ENCODE assay signal across 11 mouse cellular contexts in the genomic region with DNA sequence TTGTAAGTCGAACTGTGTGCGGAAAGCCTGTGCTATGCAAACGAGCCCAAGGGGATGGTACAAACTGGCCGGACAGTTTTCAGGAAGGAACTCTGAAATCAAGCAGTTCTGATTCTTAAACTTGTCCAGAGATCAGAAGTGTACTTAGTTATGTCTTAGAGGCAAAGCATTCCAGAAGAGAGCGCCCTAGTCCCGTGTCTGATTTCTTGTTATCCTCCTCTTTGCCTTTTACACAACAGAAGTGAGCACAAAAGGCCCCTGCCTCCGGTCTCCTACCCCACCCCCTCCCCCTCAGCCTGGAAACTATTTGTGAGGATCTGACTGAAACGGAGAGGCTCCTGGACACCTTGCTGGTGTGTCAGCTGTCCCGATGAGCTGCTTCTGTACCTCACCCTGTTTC. TPM values are rescaled to one million over a fixed set of nuclear protein-coding genes. Genes with fewer than 3 reads are reported as not detected.
DNase-seq lines count a peak whose midpoint lies in the region; ATAC-seq and TF ChIP-seq lines count a peak whose summit lies in the region.
"Had no signal": no experiment of that assay in that cellular context is flagged by ENCODE, and none has a peak within 500 bp of the region (broad histone marks: within the 10 kb centered on the region; RNA-seq: fewer than 3 reads in every experiment).

No protein-coding gene starts in this region.

- intact Hi-C loops in left cerebral cortex, adult 2 months (cut with DNase I) = loop anchor here (1.0 kb wide), 1 partner anchor 87 kb away; no protein-coding TSS in a partner anchor
- intact Hi-C loops in left cerebral cortex, postnatal 36 days (cut with DNase I) = loop anchor here (5.0 kb wide), 1 partner anchor 86 kb away; no protein-coding TSS in a partner anchor

- no peak overlapping the region for H3K4me3 ChIP-seq in left cerebral cortex, adult 2 months
- H3K4me3 ChIP-seq in embryonic facial prominence, embryonic 11.5 days (ENCODE audit: low read depth, low read length) = no peak overlapping the region
- no peak overlapping the region for H3K4me3 ChIP-seq in hindbrain, embryonic 12.5 days
- no peak overlapping the region for H3K4me3 ChIP-seq in midbrain, postnatal 0 days (ENCODE audit: low read depth, low read length)

- H3K4me1 ChIP-seq in embryonic facial prominence, embryonic 11.5 days (ENCODE audit: control insufficient read depth, insufficient read depth, low read length) = no peaks in the 10 kb centered on the region
- H3K4me1 ChIP-seq in hindbrain, embryonic 12.5 days = no peaks in the 10 kb centered on the region
- H3K4me1 ChIP-seq in midbrain, postnatal 0 days (ENCODE audit: insufficient read depth, low read length) = no peaks in the 10 kb centered on the region; the same call in 1 of the 2 replicates

- no peak for ATAC-seq in embryonic facial prominence, embryonic 11.5 days (replicated peaks; ENCODE audit: insufficient number of reproducible peaks, low FRiP score, low TSS enrichment, low read depth)
- ATAC-seq in hindbrain, embryonic 12.5 days (ENCODE audit: low FRiP score) = no peak
- ATAC-seq in midbrain, postnatal 0 days (ENCODE audit: low FRiP score) = no peak

- no peaks in the 10 kb centered on the region for H3K9me3 ChIP-seq in embryonic facial prominence, embryonic 11.5 days (replicated peaks; ENCODE audit: control insufficient read depth, low read length)
- H3K9me3 ChIP-seq in hindbrain, embryonic 12.5 days (replicated peaks) = no peaks in the 10 kb centered on the region
- H3K9me3 ChIP-seq in midbrain, postnatal 0 days (ENCODE audit: low read length) = no peaks in the 10 kb centered on the region

- WGBS in embryonic facial prominence, embryonic 11.5 days = 14% methylated on average over 9 of the region's 9 CpGs
- 24% methylated on average over 9 of the region's 9 CpGs for WGBS in hindbrain, embryonic 12.5 days
- 13% methylated on average over 9 of the region's 9 CpGs for WGBS in midbrain, postnatal 0 days

- no peak overlapping the region for H3K27ac ChIP-seq in left cerebral cortex, adult 2 months
- no peak overlapping the region for H3K27ac ChIP-seq in embryonic facial prominence, embryonic 11.5 days (replicated peaks; ENCODE audit: low read depth, low read length)
- no peak overlapping the region for H3K27ac ChIP-seq in hindbrain, embryonic 12.5 days
- H3K27ac ChIP-seq in midbrain, postnatal 0 days (ENCODE audit: low read depth, low read length) = no peak overlapping the region

- no peaks in the 10 kb centered on the region for H3K36me3 ChIP-seq in embryonic facial prominence, embryonic 11.5 days (replicated peaks; ENCODE audit: control insufficient read depth, insufficient read depth, low read depth, low read length)
- H3K36me3 ChIP-seq in hindbrain, embryonic 12.5 days = no peaks in the 10 kb centered on the region
- no peaks in the 10 kb centered on the region for H3K36me3 ChIP-seq in midbrain, postnatal 0 days (ENCODE audit: insufficient read depth, low read length)

- no peak overlapping the region for H3K4me2 ChIP-seq in embryonic facial prominence, embryonic 11.5 days (ENCODE audit: low read depth, low read length)
- 0 out of 2 replicates have a peak overlapping the region, but pooled peaks have one; percentile 25 for H3K4me2 ChIP-seq in hindbrain, embryonic 12.5 days (replicated peaks)
- no peak overlapping the region for H3K4me2 ChIP-seq in midbrain, postnatal 0 days (ENCODE audit: low read depth, low read length, poor library complexity, severe bottlenecking)

- TF ChIP-seq CTCF in left cerebral cortex, adult 2 months (IDR thresholded peaks at IDR 0.05) = peak; percentile 9
- peak; percentile 42 for TF ChIP-seq CTCF in midbrain, postnatal 0 days (IDR thresholded peaks at IDR 0.05)

- DNase-seq in left cerebral cortex, adult 2 months (ENCODE audit: extremely low spot score in 1 of 2, low spot score in 2 of 2) = no peak
- no peak for DNase-seq in left cerebral cortex, postnatal 36 days (ENCODE audit: low spot score in 2 of 2)
- DNase-seq in embryonic facial prominence, embryonic 11.5 days (ENCODE audit: low spot score) = peak; percentile 47
- DNase-seq in midbrain, postnatal 0 days (ENCODE audit: low spot score) = peak; percentile 21
- no peak for DNase-seq in layer of hippocampus, adult 9-11 months
- no peak for DNase-seq in left cerebral cortex, adult 18-20 months (ENCODE audit: low spot score in 2 of 2)
- DNase-seq in thymus, postnatal 36 days = no peak
- DNase-seq: thymus, postnatal 4 days had no signal

- peak overlapping the region; percentile 25 for H3K9ac ChIP-seq in embryonic facial prominence, embryonic 11.5 days (replicated peaks; ENCODE audit: low read length)
- H3K9ac ChIP-seq in hindbrain, embryonic 12.5 days = peak overlapping the region; percentile 27; the same call in 1 of the 2 replicates
- H3K9ac ChIP-seq in midbrain, postnatal 0 days (replicated peaks; ENCODE audit: low read length, poor library complexity, severe bottlenecking) = no peak overlapping the region

- no peaks in the 10 kb centered on the region for H3K27me3 ChIP-seq in embryonic facial prominence, embryonic 11.5 days (ENCODE audit: control insufficient read depth, insufficient read depth, low read length)
- no peaks in the 10 kb centered on the region for H3K27me3 ChIP-seq in hindbrain, embryonic 12.5 days
- H3K27me3 ChIP-seq in midbrain, postnatal 0 days (ENCODE audit: insufficient read depth, low read length) = no peaks in the 10 kb centered on the region

RNA-seq across cellular contexts. Expression of a gene that starts 20.9 kb away (rescaled TPM):
- total RNA-seq in left cerebral cortex, adult 2 months (2021) = under 1 TPM; 0.81 to 0.84 TPM
- total RNA-seq in left cerebral cortex, postnatal 36 days (2021) = 1 to 10 TPM; 1.1 to 1.4 TPM
- 0.36 and 0.47 TPM in 2 replicates for polyA plus RNA-seq in embryonic facial prominence, embryonic 11.5 days (2014; fragmentation: Nextera tagmentation; extraction: Ambion mirVana)
- 0.50 and 0.59 TPM in 2 replicates for polyA plus RNA-seq in hindbrain, embryonic 12.5 days (2016; fragmentation: Nextera tagmentation; extraction: Ambion mirVana)
- total RNA-seq in midbrain, postnatal 0 days (2014; rRNA removed) = 1.1 and 1.4 TPM in 2 replicates
- polyA plus RNA-seq in midbrain, postnatal 0 days (2015; fragmentation: Nextera tagmentation; extraction: Ambion mirVana) = 1.4 and 1.8 TPM in 2 replicates
- 1 to 10 TPM in 1 of 2 experiments, under 1 TPM in 1; 0.46 to 1.1 TPM for total RNA-seq in left cerebral cortex, adult 18-20 months (2021)

RNA-seq across cellular contexts. Expression of a gene that starts 30.9 kb away (rescaled TPM):
- total RNA-seq in left cerebral cortex, adult 2 months (2021) = not detected
- under 1 TPM; 0.20 to 0.25 TPM for total RNA-seq in left cerebral cortex, postnatal 36 days (2021)
- polyA plus RNA-seq in embryonic facial prominence, embryonic 11.5 days (2014; fragmentation: Nextera tagmentation; extraction: Ambion mirVana) = 0.13 TPM in 1 of 2 replicates, not detected in the other
- not detected in 2 replicates for polyA plus RNA-seq in hindbrain, embryonic 12.5 days (2016; fragmentation: Nextera tagmentation; extraction: Ambion mirVana)
- not detected in 2 replicates for total RNA-seq in midbrain, postnatal 0 days (2014; rRNA removed)
- polyA plus RNA-seq in midbrain, postnatal 0 days (2015; fragmentation: Nextera tagmentation; extraction: Ambion mirVana) = 0.13 TPM in 1 of 2 replicates, not detected in the other
- total RNA-seq in left cerebral cortex, adult 18-20 months (2021) = under 1 TPM in 1 of 2 experiments, not detected in 1; 0.30 TPM
- total RNA-seq: layer of hippocampus, adult 18-20 months; MEL had no signal

RNA-seq across cellular contexts. Expression of a gene that starts 32.4 kb away (rescaled TPM):
- 1 to 10 TPM; 8.4 to 9.2 TPM for total RNA-seq in left cerebral cortex, adult 2 months (2021)
- total RNA-seq in left cerebral cortex, postnatal 36 days (2021) = 10 to 100 TPM in 1 of 2 experiments, 1 to 10 TPM in 1; 10.0 to 13.0 TPM
- not detected in 2 replicates for polyA plus RNA-seq in embryonic facial prominence, embryonic 11.5 days (2014; fragmentation: Nextera tagmentation; extraction: Ambion mirVana)
- polyA plus RNA-seq in hindbrain, embryonic 12.5 days (2016; fragmentation: Nextera tagmentation; extraction: Ambion mirVana) = not detected in 2 replicates
- 0.82 and 8.3 TPM in 2 replicates for total RNA-seq in midbrain, postnatal 0 days (2014; rRNA removed)
- polyA plus RNA-seq in midbrain, postnatal 0 days (2015; fragmentation: Nextera tagmentation; extraction: Ambion mirVana) = 0.70 and 0.75 TPM in 2 replicates
- 10 to 100 TPM in 1 of 2 experiments, 1 to 10 TPM in 1; 5.3 to 10.1 TPM for total RNA-seq in left cerebral cortex, adult 18-20 months (2021)

RNA-seq across cellular contexts. Expression of a gene that starts 45.8 kb away (rescaled TPM):
- total RNA-seq in left cerebral cortex, adult 2 months (2021) = 10 to 100 TPM; 11.7 to 13.3 TPM
- total RNA-seq in left cerebral cortex, postnatal 36 days (2021) = 10 to 100 TPM; 10.7 to 11.0 TPM
- polyA plus RNA-seq in embryonic facial prominence, embryonic 11.5 days (2014; fragmentation: Nextera tagmentation; extraction: Ambion mirVana) = 72.0 and 72.8 TPM in 2 replicates
- 38.2 and 39.5 TPM in 2 replicates for polyA plus RNA-seq in hindbrain, embryonic 12.5 days (2016; fragmentation: Nextera tagmentation; extraction: Ambion mirVana)
- total RNA-seq in midbrain, postnatal 0 days (2014; rRNA removed) = 18.8 and 35.9 TPM in 2 replicates
- polyA plus RNA-seq in midbrain, postnatal 0 days (2015; fragmentation: Nextera tagmentation; extraction: Ambion mirVana) = 12.5 and 14.4 TPM in 2 replicates
- 10 to 100 TPM; 13.7 to 16.4 TPM for total RNA-seq in left cerebral cortex, adult 18-20 months (2021)

RNA-seq across cellular contexts. Expression of a gene that starts 46.0 kb away (rescaled TPM):
- 10 to 100 TPM; 95.6 to 98.2 TPM for total RNA-seq in left cerebral cortex, adult 2 months (2021)
- 100 to 1,000 TPM in 1 of 2 experiments, 10 to 100 TPM in 1; 89.8 to 103 TPM for total RNA-seq in left cerebral cortex, postnatal 36 days (2021)
- polyA plus RNA-seq in embryonic facial prominence, embryonic 11.5 days (2014; fragmentation: Nextera tagmentation; extraction: Ambion mirVana) = 49.1 and 52.4 TPM in 2 replicates
- 71.8 and 79.8 TPM in 2 replicates for polyA plus RNA-seq in hindbrain, embryonic 12.5 days (2016; fragmentation: Nextera tagmentation; extraction: Ambion mirVana)
- 65.4 and 105 TPM in 2 replicates for total RNA-seq in midbrain, postnatal 0 days (2014; rRNA removed)
- 98.4 and 99.4 TPM in 2 replicates for polyA plus RNA-seq in midbrain, postnatal 0 days (2015; fragmentation: Nextera tagmentation; extraction: Ambion mirVana)
- total RNA-seq in left cerebral cortex, adult 18-20 months (2021) = 100 to 1,000 TPM in 1 of 2 experiments, 10 to 100 TPM in 1; 92.3 to 102 TPM

Comparison
In these comparisons a context has a peak if more than half of its experiments do, and no peak if none do; other contexts are left out.
1. DNase-seq: peak in embryonic facial prominence, embryonic 11.5 days (single experiment) and midbrain, postnatal 0 days (single experiment); none in left cerebral cortex, adult 2 months (0 of 2), left cerebral cortex, postnatal 36 days (0 of 2), layer of hippocampus, adult 9-11 months (single experiment), left cerebral cortex, adult 18-20 months (0 of 2) and thymus, postnatal 36 days (0 of 2).